Mouse (Mus musculus): ENCODE results near the gene Gtf2h5. TPM values are rescaled to one million over a fixed set of nuclear protein-coding genes. Genes with fewer than 3 reads are reported as not detected.

The Gtf2h5 gene
- polyA plus RNA-seq, 1 experiment from 2014 or later: 180 TPM

- H3K36me3 ChIP-seq (replicated peaks; ENCODE audit: control insufficient read depth, insufficient read depth, low read depth, low read length): no peaks in the 10 kb centered on the region; the same call in 1 of the 2 replicates
- no peaks in the 10 kb centered on the region for H3K27me3 ChIP-seq (ENCODE audit: control insufficient read depth, insufficient read depth, low read length)
- no peak overlapping the region for H3K27ac ChIP-seq (replicated peaks; ENCODE audit: low read depth, low read length)
- WGBS: 90% methylated on average over 5 of the region's 5 CpGs
- H3K4me3 ChIP-seq (ENCODE audit: low read depth, low read length): no peak overlapping the region
- H3K4me1 ChIP-seq (ENCODE audit: control insufficient read depth, insufficient read depth, low read length): no peaks in the 10 kb centered on the region
- no peak for ATAC-seq (replicated peaks; ENCODE audit: insufficient number of reproducible peaks, low FRiP score, low TSS enrichment, low read depth)
- no peaks in the 10 kb centered on the region for H3K9me3 ChIP-seq (replicated peaks; ENCODE audit: control insufficient read depth, low read length)
- DNase-seq (ENCODE audit: low spot score): no peak
- no peak overlapping the region for H3K4me2 ChIP-seq (ENCODE audit: low read depth, low read length)
- H3K9ac ChIP-seq (replicated peaks; ENCODE audit: low read length): no peak overlapping the region
These were observed 16.1 kb upstream of the Gtf2h5 start for GRCm38 (mm10) chr17:6063532-6063931.

- Histone ChIP-seq H3K4me3 (ENCODE audit: low read depth, low read length) (no peak overlapping the region), H3K9me3 (replicated peaks; ENCODE audit: control insufficient read depth, low read length) (no peaks in the 10 kb centered on the region), H3K4me1 (ENCODE audit: control insufficient read depth, insufficient read depth, low read length) (no peaks in the 10 kb centered on the region), H3K27me3 (ENCODE audit: control insufficient read depth, insufficient read depth, low read length) (no peaks in the 10 kb centered on the region), H3K9ac (replicated peaks; ENCODE audit: low read length) (no peak overlapping the region), H3K27ac (replicated peaks; ENCODE audit: low read depth, low read length) (no peak overlapping the region), H3K4me2 (ENCODE audit: low read depth, low read length) (no peak overlapping the region), H3K36me3 (replicated peaks; ENCODE audit: control insufficient read depth, insufficient read depth, low read depth, low read length) (no peaks in the 10 kb centered on the region; the same call in 1 of the 2 replicates)
- DNase-seq (ENCODE audit: low spot score) (no peak), ATAC-seq (replicated peaks; ENCODE audit: insufficient number of reproducible peaks, low FRiP score, low TSS enrichment, low read depth) (no peak)
- whole genome bisulfite sequencing: 89% methylated on average over 2 of the region's 2 CpGs
These were observed 13.6 kb upstream of the Gtf2h5 start for GRCm38 (mm10) chr17:6066021-6066420.

DNA sequence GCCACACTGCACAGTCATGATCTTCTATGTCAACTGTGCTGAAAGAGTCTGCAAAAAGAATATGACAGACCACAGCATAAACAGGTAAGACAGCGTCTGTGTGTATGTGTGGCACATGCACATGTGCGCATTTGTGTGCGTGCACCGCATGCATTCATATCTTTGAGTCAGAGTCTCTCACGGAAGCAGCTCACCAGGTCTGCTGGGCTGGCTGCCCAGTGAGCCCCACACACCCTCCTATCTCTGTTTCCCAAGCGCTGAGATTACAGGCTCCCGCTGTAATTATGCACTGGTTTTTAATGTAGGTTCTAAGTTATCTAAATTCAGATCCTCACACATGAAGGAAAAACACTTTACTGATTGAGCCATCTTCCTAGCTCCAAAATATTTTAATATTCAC is 12.0 kb upstream of the Gtf2h5 start:
- Histone ChIP-seq H3K9ac (replicated peaks; ENCODE audit: low read length) (no peak overlapping the region), H3K27me3 (ENCODE audit: control insufficient read depth, insufficient read depth, low read length) (no peaks in the 10 kb centered on the region), H3K36me3 (replicated peaks; ENCODE audit: control insufficient read depth, insufficient read depth, low read depth, low read length) (no peaks in the 10 kb centered on the region; the same call in 1 of the 2 replicates), H3K4me3 (ENCODE audit: low read depth, low read length) (no peak overlapping the region), H3K27ac (replicated peaks; ENCODE audit: low read depth, low read length) (no peak overlapping the region), H3K4me2 (ENCODE audit: low read depth, low read length) (no peak overlapping the region), H3K9me3 (replicated peaks; ENCODE audit: control insufficient read depth, low read length) (no peaks in the 10 kb centered on the region), H3K4me1 (ENCODE audit: control insufficient read depth, insufficient read depth, low read length) (no peaks in the 10 kb centered on the region)
- ATAC-seq (replicated peaks; ENCODE audit: insufficient number of reproducible peaks, low FRiP score, low TSS enrichment, low read depth) (no peak), DNase-seq (ENCODE audit: low spot score) (no peak)
- 96% methylated on average over 7 of the region's 7 CpGs for WGBS

DNA sequence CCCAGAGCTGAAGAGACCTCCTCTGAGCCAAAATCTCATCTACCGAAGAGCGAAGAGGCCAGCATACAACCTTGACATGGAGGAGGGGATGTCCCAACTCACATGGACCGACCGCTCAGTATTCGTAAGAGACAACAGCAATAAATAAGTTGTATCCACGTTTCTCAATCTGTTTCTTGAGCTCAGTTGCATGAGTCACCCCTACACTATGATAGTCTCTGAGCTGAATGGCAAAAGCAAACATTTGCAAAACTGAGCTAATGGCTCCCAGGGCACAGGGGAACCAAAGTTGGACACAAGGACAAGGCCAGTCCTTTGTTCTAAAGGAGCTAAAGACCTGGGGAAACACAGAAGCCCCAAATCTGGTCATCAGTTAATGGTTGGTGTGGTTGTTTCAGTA is 9.7 kb upstream of the Gtf2h5 start:
- no peaks in the 10 kb centered on the region for H3K4me1 ChIP-seq (ENCODE audit: control insufficient read depth, insufficient read depth, low read length)
- H3K27me3 ChIP-seq (ENCODE audit: control insufficient read depth, insufficient read depth, low read length): no peaks in the 10 kb centered on the region
- H3K9me3 ChIP-seq (replicated peaks; ENCODE audit: control insufficient read depth, low read length): no peaks in the 10 kb centered on the region
- H3K4me2 ChIP-seq (ENCODE audit: low read depth, low read length): no peak overlapping the region
- WGBS: 85% methylated on average over 6 of the region's 6 CpGs
- no peak for ATAC-seq (replicated peaks; ENCODE audit: insufficient number of reproducible peaks, low FRiP score, low TSS enrichment, low read depth)
- no peak for DNase-seq (ENCODE audit: low spot score)
- no peak overlapping the region for H3K9ac ChIP-seq (replicated peaks; ENCODE audit: low read length)
- H3K36me3 ChIP-seq (replicated peaks; ENCODE audit: control insufficient read depth, insufficient read depth, low read depth, low read length): no peaks in the 10 kb centered on the region; the same call in 1 of the 2 replicates
- H3K4me3 ChIP-seq (ENCODE audit: low read depth, low read length): no peak overlapping the region
- no peak overlapping the region for H3K27ac ChIP-seq (replicated peaks; ENCODE audit: low read depth, low read length)

GRCm38 (mm10) chr17:6073405-6073804 is 6.2 kb upstream of the Gtf2h5 start:
- Histone ChIP-seq H3K27ac (replicated peaks; ENCODE audit: low read depth, low read length) (no peak overlapping the region), H3K27me3 (ENCODE audit: control insufficient read depth, insufficient read depth, low read length) (no peaks in the 10 kb centered on the region), H3K9me3 (replicated peaks; ENCODE audit: control insufficient read depth, low read length) (no peaks in the 10 kb centered on the region), H3K36me3 (replicated peaks; ENCODE audit: control insufficient read depth, insufficient read depth, low read depth, low read length) (no peaks in the 10 kb centered on the region), H3K4me3 (ENCODE audit: low read depth, low read length) (no peak overlapping the region), H3K4me2 (ENCODE audit: low read depth, low read length) (no peak overlapping the region), H3K4me1 (ENCODE audit: control insufficient read depth, insufficient read depth, low read length) (no peaks in the 10 kb centered on the region), H3K9ac (replicated peaks; ENCODE audit: low read length) (no peak overlapping the region)
- 82% methylated on average over 7 of the region's 7 CpGs for WGBS
- DNase-seq (ENCODE audit: low spot score): no peak
- no peak for ATAC-seq (replicated peaks; ENCODE audit: insufficient number of reproducible peaks, low FRiP score, low TSS enrichment, low read depth)

GRCm38 (mm10) chr17:6083323-6083890 is 3.8 kb downstream of the Gtf2h5 start:
- no peaks in the 10 kb centered on the region for H3K9me3 ChIP-seq (replicated peaks; ENCODE audit: control insufficient read depth, low read length)
- peaks cover 2% of the 10 kb centered on the region; the same call in 1 of the 2 replicates for H3K4me1 ChIP-seq (ENCODE audit: control insufficient read depth, insufficient read depth, low read length)
- H3K4me3 ChIP-seq (ENCODE audit: low read depth, low read length): no peak overlapping the region
- 90% methylated on average over 5 of the region's 5 CpGs for WGBS
- H3K9ac ChIP-seq (replicated peaks; ENCODE audit: low read length): no peak overlapping the region
- no peak overlapping the region for H3K27ac ChIP-seq (replicated peaks; ENCODE audit: low read depth, low read length)
- H3K4me2 ChIP-seq (ENCODE audit: low read depth, low read length): no peak overlapping the region
- no peaks in the 10 kb centered on the region for H3K27me3 ChIP-seq (ENCODE audit: control insufficient read depth, insufficient read depth, low read length)
- DNase-seq (ENCODE audit: low spot score) (no peak), ATAC-seq (replicated peaks; ENCODE audit: insufficient number of reproducible peaks, low FRiP score, low TSS enrichment, low read depth) (no peak)
- H3K36me3 ChIP-seq (replicated peaks; ENCODE audit: control insufficient read depth, insufficient read depth, low read depth, low read length): no peaks in the 10 kb centered on the region; the same call in none of the 2 replicates

DNA sequence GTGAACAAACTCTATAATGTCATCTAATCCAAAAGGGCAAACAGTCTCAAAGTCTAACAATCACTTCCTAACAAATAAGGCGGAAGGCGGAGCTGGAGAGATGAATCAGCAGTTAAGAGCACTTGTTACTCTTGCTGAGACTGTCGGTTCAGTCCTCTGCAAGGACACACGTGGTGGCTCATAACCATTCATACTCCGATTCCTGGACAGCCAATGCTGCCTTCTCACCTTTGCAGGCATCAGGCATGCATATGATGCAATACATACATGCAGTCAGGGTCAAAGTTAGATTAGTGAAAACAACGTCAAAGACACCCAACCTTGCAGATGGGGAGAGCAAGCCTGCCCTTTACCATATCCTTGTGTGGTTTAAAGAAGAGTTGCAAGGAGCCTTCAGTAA is 12.0 kb downstream of the Gtf2h5 start:
- Histone ChIP-seq H3K27ac (replicated peaks; ENCODE audit: low read depth, low read length) (no peak overlapping the region), H3K4me1 (ENCODE audit: control insufficient read depth, insufficient read depth, low read length) (no peaks in the 10 kb centered on the region), H3K36me3 (replicated peaks; ENCODE audit: control insufficient read depth, insufficient read depth, low read depth, low read length) (no peaks in the 10 kb centered on the region), H3K27me3 (ENCODE audit: control insufficient read depth, insufficient read depth, low read length) (no peaks in the 10 kb centered on the region), H3K9me3 (replicated peaks; ENCODE audit: control insufficient read depth, low read length) (no peaks in the 10 kb centered on the region), H3K9ac (replicated peaks; ENCODE audit: low read length) (no peak overlapping the region), H3K4me3 (ENCODE audit: low read depth, low read length) (no peak overlapping the region), H3K4me2 (ENCODE audit: low read depth, low read length) (no peak overlapping the region)
- DNase-seq (ENCODE audit: low spot score) (no peak), ATAC-seq (replicated peaks; ENCODE audit: insufficient number of reproducible peaks, low FRiP score, low TSS enrichment, low read depth) (no peak)
- WGBS: 90% methylated on average over 6 of the region's 6 CpGs

DNA sequence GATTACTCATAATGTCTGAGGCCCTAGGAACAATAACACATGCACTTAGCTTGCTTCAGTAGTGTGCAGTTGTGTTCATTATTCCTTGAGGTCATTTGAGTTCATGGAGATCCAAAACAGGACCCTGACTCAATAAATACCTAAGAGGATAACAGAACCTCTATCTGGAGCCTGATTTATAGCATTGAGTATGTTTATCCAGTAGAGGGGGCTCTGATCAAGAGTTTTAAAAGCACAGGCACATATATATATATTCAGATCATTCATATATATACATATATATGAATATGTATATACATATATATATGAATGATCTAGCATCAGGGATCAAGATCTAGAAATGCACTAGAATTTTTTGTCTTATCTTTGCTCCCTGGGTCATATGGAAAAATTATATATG is 16.0 kb downstream of the Gtf2h5 start:
- H3K4me1 ChIP-seq (ENCODE audit: control insufficient read depth, insufficient read depth, low read length): no peaks in the 10 kb centered on the region
- H3K36me3 ChIP-seq (replicated peaks; ENCODE audit: control insufficient read depth, insufficient read depth, low read depth, low read length): no peaks in the 10 kb centered on the region
- H3K27ac ChIP-seq (replicated peaks; ENCODE audit: low read depth, low read length): no peak overlapping the region
- no peaks in the 10 kb centered on the region for H3K27me3 ChIP-seq (ENCODE audit: control insufficient read depth, insufficient read depth, low read length)
- H3K4me2 ChIP-seq (ENCODE audit: low read depth, low read length): no peak overlapping the region
- no peak for DNase-seq (ENCODE audit: low spot score)
- H3K9me3 ChIP-seq (replicated peaks; ENCODE audit: control insufficient read depth, low read length): no peaks in the 10 kb centered on the region
- H3K9ac ChIP-seq (replicated peaks; ENCODE audit: low read length): no peak overlapping the region
- ATAC-seq (replicated peaks; ENCODE audit: insufficient number of reproducible peaks, low FRiP score, low TSS enrichment, low read depth): no peak
- no peak overlapping the region for H3K4me3 ChIP-seq (ENCODE audit: low read depth, low read length)

Measured in embryonic facial prominence, embryonic 11.5 days (tissue).